Mouse (Mus musculus): ENCODE data around the gene Inpp5a. TPM values are rescaled to one million over a fixed set of nuclear protein-coding genes. Genes with fewer than 3 reads are reported as not detected.

Gene Inpp5a
- polyA plus RNA-seq, 1 experiment from 2014 or later: 28.8 TPM

- ATAC-seq (ENCODE audit: low read depth): no peak
Measured at GRCm38 (mm10) chr7:139441022-139441421, 52.1 kb downstream of the Inpp5a start.

GRCm38 (mm10) chr7:139441761-139442211 lies 52.9 kb downstream of the Inpp5a start:
- Histone ChIP-seq H3K9me3 (ENCODE audit: control insufficient read depth, low read length) (no peaks in the 10 kb centered on the region), H3K36me3 (ENCODE audit: control insufficient read depth, insufficient read depth, low read length) (no peaks in the 10 kb centered on the region), H3K27me3 (ENCODE audit: control insufficient read depth, insufficient read depth, low read depth, low read length) (no peaks in the 10 kb centered on the region), H3K27ac (ENCODE audit: low read length) (peak overlapping the region; percentile 72), H3K4me2 (ENCODE audit: low read depth, low read length) (no peak overlapping the region), H3K4me3 (ENCODE audit: low read length) (no peak overlapping the region), H3K9ac (ENCODE audit: low read length) (0 out of 2 replicates have a peak overlapping the region, but pooled peaks have one; percentile 12), H3K4me1 (replicated peaks; ENCODE audit: control insufficient read depth, insufficient read depth, low read length) (peaks cover 52% of the 10 kb centered on the region)
- peak; percentile 55 for ATAC-seq (ENCODE audit: low read depth)
- WGBS: 51% methylated on average over 10 of the region's 10 CpGs

More at GRCm38 (mm10) chr7:139441022-139441421, 52.1 kb downstream of the Inpp5a start:
- Histone ChIP-seq H3K4me1 (replicated peaks; ENCODE audit: control insufficient read depth, insufficient read depth, low read length) (peaks cover 55% of the 10 kb centered on the region), H3K27me3 (ENCODE audit: control insufficient read depth, insufficient read depth, low read depth, low read length) (no peaks in the 10 kb centered on the region), H3K27ac (ENCODE audit: low read length) (no peak overlapping the region), H3K9ac (ENCODE audit: low read length) (no peak overlapping the region), H3K4me3 (ENCODE audit: low read length) (no peak overlapping the region), H3K4me2 (ENCODE audit: low read depth, low read length) (no peak overlapping the region), H3K9me3 (ENCODE audit: control insufficient read depth, low read length) (no peaks in the 10 kb centered on the region), H3K36me3 (ENCODE audit: control insufficient read depth, insufficient read depth, low read length) (no peaks in the 10 kb centered on the region)
- WGBS: 29% methylated on average over 5 of the region's 5 CpGs

GRCm38 (mm10) chr7:139445621-139446020 lies 56.7 kb downstream of the Inpp5a start:
- Histone ChIP-seq H3K27ac (ENCODE audit: low read length) (no peak overlapping the region), H3K9me3 (ENCODE audit: control insufficient read depth, low read length) (no peaks in the 10 kb centered on the region), H3K9ac (ENCODE audit: low read length) (no peak overlapping the region), H3K36me3 (ENCODE audit: control insufficient read depth, insufficient read depth, low read length) (no peaks in the 10 kb centered on the region), H3K4me2 (ENCODE audit: low read depth, low read length) (no peak overlapping the region), H3K4me3 (ENCODE audit: low read length) (no peak overlapping the region), H3K27me3 (ENCODE audit: control insufficient read depth, insufficient read depth, low read depth, low read length) (no peaks in the 10 kb centered on the region), H3K4me1 (replicated peaks; ENCODE audit: control insufficient read depth, insufficient read depth, low read length) (peaks cover 32% of the 10 kb centered on the region)
- no peak for ATAC-seq (ENCODE audit: low read depth)
- 67% methylated on average over 8 of the region's 8 CpGs for WGBS

GRCm38 (mm10) chr7:139447381-139447780 lies 58.5 kb downstream of the Inpp5a start:
- H3K36me3 ChIP-seq (ENCODE audit: control insufficient read depth, insufficient read depth, low read length): no peaks in the 10 kb centered on the region
- H3K4me2 ChIP-seq (ENCODE audit: low read depth, low read length): no peak overlapping the region
- H3K9ac ChIP-seq (ENCODE audit: low read length): no peak overlapping the region
- no peaks in the 10 kb centered on the region for H3K27me3 ChIP-seq (ENCODE audit: control insufficient read depth, insufficient read depth, low read depth, low read length)
- no peaks in the 10 kb centered on the region for H3K9me3 ChIP-seq (ENCODE audit: control insufficient read depth, low read length)
- ATAC-seq (ENCODE audit: low read depth): no peak
- H3K4me3 ChIP-seq (ENCODE audit: low read length): no peak overlapping the region
- WGBS: 71% methylated on average over 3 of the region's 3 CpGs
- H3K4me1 ChIP-seq (replicated peaks; ENCODE audit: control insufficient read depth, insufficient read depth, low read length): peaks cover 32% of the 10 kb centered on the region
- H3K27ac ChIP-seq (ENCODE audit: low read length): no peak overlapping the region

- Histone ChIP-seq H3K27me3 (ENCODE audit: control insufficient read depth, insufficient read depth, low read depth, low read length) (no peaks in the 10 kb centered on the region), H3K27ac (ENCODE audit: low read length) (no peak overlapping the region), H3K4me2 (ENCODE audit: low read depth, low read length) (no peak overlapping the region), H3K4me3 (ENCODE audit: low read length) (no peak overlapping the region), H3K9ac (ENCODE audit: low read length) (no peak overlapping the region), H3K36me3 (ENCODE audit: control insufficient read depth, insufficient read depth, low read length) (no peaks in the 10 kb centered on the region), H3K9me3 (ENCODE audit: control insufficient read depth, low read length) (no peaks in the 10 kb centered on the region), H3K4me1 (replicated peaks; ENCODE audit: control insufficient read depth, insufficient read depth, low read length) (peaks cover 25% of the 10 kb centered on the region)
- 64% methylated on average over 16 of the region's 16 CpGs for WGBS
- 0 out of 2 replicates have a peak, but pooled peaks have one; percentile 17 for ATAC-seq (ENCODE audit: low read depth)
Measured at GRCm38 (mm10) chr7:139450186-139450998, 61.5 kb downstream of the Inpp5a start.

GRCm38 (mm10) chr7:139451711-139452110 lies 62.8 kb downstream of the Inpp5a start:
- 44% methylated on average over 5 of the region's 5 CpGs for WGBS

GRCm38 (mm10) chr7:139452199-139452598 lies 63.3 kb downstream of the Inpp5a start:
- 49% methylated on average over 2 of the region's 2 CpGs for WGBS
- Histone ChIP-seq H3K27me3 (ENCODE audit: control insufficient read depth, insufficient read depth, low read depth, low read length) (no peaks in the 10 kb centered on the region), H3K27ac (ENCODE audit: low read length) (no peak overlapping the region), H3K9ac (ENCODE audit: low read length) (no peak overlapping the region), H3K36me3 (ENCODE audit: control insufficient read depth, insufficient read depth, low read length) (no peaks in the 10 kb centered on the region), H3K4me1 (replicated peaks; ENCODE audit: control insufficient read depth, insufficient read depth, low read length) (peaks cover 22% of the 10 kb centered on the region), H3K4me2 (ENCODE audit: low read depth, low read length) (no peak overlapping the region), H3K4me3 (ENCODE audit: low read length) (no peak overlapping the region), H3K9me3 (ENCODE audit: control insufficient read depth, low read length) (no peaks in the 10 kb centered on the region)
- ATAC-seq (ENCODE audit: low read depth): peak; percentile 9; the same call in 1 of the 2 replicates

More at GRCm38 (mm10) chr7:139451711-139452110, 62.8 kb downstream of the Inpp5a start:
- Histone ChIP-seq H3K4me1 (replicated peaks; ENCODE audit: control insufficient read depth, insufficient read depth, low read length) (peaks cover 22% of the 10 kb centered on the region), H3K4me3 (ENCODE audit: low read length) (no peak overlapping the region), H3K4me2 (ENCODE audit: low read depth, low read length) (no peak overlapping the region), H3K27me3 (ENCODE audit: control insufficient read depth, insufficient read depth, low read depth, low read length) (no peaks in the 10 kb centered on the region), H3K9ac (ENCODE audit: low read length) (no peak overlapping the region), H3K27ac (ENCODE audit: low read length) (0 out of 2 replicates have a peak overlapping the region, but pooled peaks have one; percentile 32), H3K36me3 (ENCODE audit: control insufficient read depth, insufficient read depth, low read length) (no peaks in the 10 kb centered on the region), H3K9me3 (ENCODE audit: control insufficient read depth, low read length) (no peaks in the 10 kb centered on the region)
- peak; percentile 37 for ATAC-seq (ENCODE audit: low read depth)

- H3K9ac ChIP-seq (ENCODE audit: low read length): no peak overlapping the region
- peaks cover 22% of the 10 kb centered on the region for H3K4me1 ChIP-seq (replicated peaks; ENCODE audit: control insufficient read depth, insufficient read depth, low read length)
- H3K36me3 ChIP-seq (ENCODE audit: control insufficient read depth, insufficient read depth, low read length): no peaks in the 10 kb centered on the region
- ATAC-seq (ENCODE audit: low read depth): no peak
- no peak overlapping the region for H3K4me3 ChIP-seq (ENCODE audit: low read length)
- no peaks in the 10 kb centered on the region for H3K27me3 ChIP-seq (ENCODE audit: control insufficient read depth, insufficient read depth, low read depth, low read length)
- H3K27ac ChIP-seq (ENCODE audit: low read length): no peak overlapping the region
- no peak overlapping the region for H3K4me2 ChIP-seq (ENCODE audit: low read depth, low read length)
- 56% methylated on average over 1 of the region's 1 CpGs for WGBS
- no peaks in the 10 kb centered on the region for H3K9me3 ChIP-seq (ENCODE audit: control insufficient read depth, low read length)
Measured at GRCm38 (mm10) chr7:139453198-139453597, 64.3 kb downstream of the Inpp5a start.

- Histone ChIP-seq H3K4me1 (replicated peaks; ENCODE audit: control insufficient read depth, insufficient read depth, low read length) (peaks cover 22% of the 10 kb centered on the region), H3K4me2 (ENCODE audit: low read depth, low read length) (no peak overlapping the region), H3K4me3 (ENCODE audit: low read length) (no peak overlapping the region), H3K27ac (ENCODE audit: low read length) (no peak overlapping the region), H3K9ac (ENCODE audit: low read length) (no peak overlapping the region), H3K36me3 (ENCODE audit: control insufficient read depth, insufficient read depth, low read length) (no peaks in the 10 kb centered on the region; the same call in 1 of the 2 replicates), H3K27me3 (ENCODE audit: control insufficient read depth, insufficient read depth, low read depth, low read length) (no peaks in the 10 kb centered on the region), H3K9me3 (ENCODE audit: control insufficient read depth, low read length) (no peaks in the 10 kb centered on the region)
- WGBS: 83% methylated on average over 3 of the region's 3 CpGs
- no peak for ATAC-seq (ENCODE audit: low read depth)
Measured at GRCm38 (mm10) chr7:139454285-139454684, 65.4 kb downstream of the Inpp5a start.
